Mouse (Mus musculus) kidney, adult 2 months (tissue): ENCODE measurements at regions not wholly inside any gene's neighbourhood (a gene's known extent, or its start where the extent isn't known, plus 50 kb on each side); places are given as distances from the start of the nearest gene placed in this dataset.
A peak's percentile ranks its signal among the peaks of the same experiment; 100 is the strongest.

Experiments used
- DNase-seq: peaks from one replicate; pipeline ENCODE4 v3.0.0; 2021
- H3K27ac ChIP-seq: fragments of 200-500 bp; 2 replicates; pipeline ENCODE4 v1.5.1; 2012; ENCODE audit warnings: low read depth, low read length, control low read depth, inconsistent platforms; ENCODE audit not compliant: insufficient read depth
- H3K27me3 ChIP-seq: fragments of 200-500 bp; replicated peaks from 2 replicates; pipeline ENCODE4 v1.6.1; 2012; ENCODE audit warnings: mild to moderate bottlenecking, moderate library complexity, low read length, inconsistent platforms; ENCODE audit not compliant: control insufficient read depth, insufficient read depth
- H3K36me3 ChIP-seq: fragments of 200-500 bp; 2 replicates; pipeline ENCODE4 v1.6.1; 2012; ENCODE audit warnings: mild to moderate bottlenecking, moderate library complexity, low read length, inconsistent platforms; ENCODE audit not compliant: control insufficient read depth, insufficient read depth
- H3K4me1 ChIP-seq: fragments of 200-500 bp; 2 replicates; pipeline ENCODE4 v1.6.1; 2011; ENCODE audit warnings: low read length; ENCODE audit not compliant: control insufficient read depth, insufficient read depth
- H3K4me3 ChIP-seq: fragments of 200-500 bp; 2 replicates; pipeline ENCODE4 v1.5.1; 2011; ENCODE audit warnings: mild to moderate bottlenecking, low read depth, low read length, control low read depth; ENCODE audit not compliant: insufficient read depth
- CTCF ChIP-seq: fragments of 200-500 bp; conservative IDR thresholded peaks from 2 replicates; pipeline ENCODE4 v1.5.1; 2011; ENCODE audit warnings: low read depth, mild to moderate bottlenecking, control low read depth, low read length, moderate library complexity, mixed read lengths; ENCODE audit not compliant: insufficient read depth, insufficient read length
- POLR2A ChIP-seq: fragments of 200-500 bp; IDR thresholded peaks from one replicate; pipeline ENCODE4 v1.6.1; 2011; ENCODE audit warnings: low read depth, low read length, control low read depth
- WGBS: fragments of 180-500 bp; shearing (Covaris S2); methylation state at CpG from one replicate; pipeline ENCODE4 v1.1.7; 2018; 5-methylcytosine and 5-hydroxymethylcytosine counted together

DNA sequence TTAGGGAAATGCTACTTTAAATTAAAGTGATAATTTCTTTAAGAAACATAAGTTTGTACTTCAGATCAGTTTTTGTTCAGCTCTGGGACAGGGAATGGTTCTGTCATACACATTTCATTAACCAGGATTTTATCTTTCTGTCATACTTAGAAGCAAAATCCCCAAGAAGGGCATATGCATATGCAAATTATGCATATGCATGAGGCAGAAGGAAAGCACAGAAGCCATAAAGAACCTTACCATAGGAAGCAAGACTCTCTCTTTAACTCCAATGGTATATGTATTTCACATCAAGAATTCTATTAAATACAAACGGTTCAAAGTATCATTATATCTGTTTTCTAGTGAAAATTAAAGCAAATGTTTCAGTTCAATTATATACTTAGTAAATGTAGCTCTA lies 381.5 kb downstream of the Kcnj3 start:
- WGBS, result 83% methylated on average over 1 of the region's 1 CpGs
- no peak overlapping the region for H3K4me3 ChIP-seq
- TF ChIP-seq POLR2A (no peak), CTCF (no peak)
- no peaks in the 10 kb centered on the region for H3K4me1 ChIP-seq
- no peak for DNase-seq
- H3K27ac ChIP-seq, result no peak overlapping the region
- no peaks in the 10 kb centered on the region for H3K36me3 ChIP-seq
- no peaks in the 10 kb centered on the region for H3K27me3 ChIP-seq

DNA sequence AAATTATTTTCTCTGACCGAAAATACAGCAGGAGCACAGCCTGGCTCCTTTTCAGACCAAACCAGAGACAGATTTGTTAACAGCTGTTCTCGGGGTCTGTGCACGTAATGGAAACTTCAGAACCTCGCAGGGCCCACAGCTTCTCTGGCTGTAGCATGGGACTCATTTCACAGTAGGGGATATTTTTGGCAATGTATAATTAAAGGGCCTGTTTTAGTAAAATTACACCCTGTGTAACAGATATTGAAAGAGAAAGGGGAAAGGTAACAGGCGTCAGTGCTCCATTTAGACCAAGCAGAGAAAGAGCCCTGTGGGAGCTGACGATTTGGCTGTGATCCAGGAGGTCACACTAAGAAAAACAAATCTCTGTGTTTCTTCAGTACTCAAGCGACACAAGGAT lies 382.4 kb downstream of the Kcnj3 start:
- H3K27ac ChIP-seq, result no peak overlapping the region
- no peaks in the 10 kb centered on the region for H3K27me3 ChIP-seq
- H3K4me1 ChIP-seq, result no peaks in the 10 kb centered on the region
- no peak for DNase-seq
- H3K36me3 ChIP-seq, result no peaks in the 10 kb centered on the region
- WGBS, result 19% methylated on average over 7 of the region's 7 CpGs
- no peak overlapping the region for H3K4me3 ChIP-seq
- TF ChIP-seq CTCF, result no peak
- TF ChIP-seq POLR2A, result no peak

DNA sequence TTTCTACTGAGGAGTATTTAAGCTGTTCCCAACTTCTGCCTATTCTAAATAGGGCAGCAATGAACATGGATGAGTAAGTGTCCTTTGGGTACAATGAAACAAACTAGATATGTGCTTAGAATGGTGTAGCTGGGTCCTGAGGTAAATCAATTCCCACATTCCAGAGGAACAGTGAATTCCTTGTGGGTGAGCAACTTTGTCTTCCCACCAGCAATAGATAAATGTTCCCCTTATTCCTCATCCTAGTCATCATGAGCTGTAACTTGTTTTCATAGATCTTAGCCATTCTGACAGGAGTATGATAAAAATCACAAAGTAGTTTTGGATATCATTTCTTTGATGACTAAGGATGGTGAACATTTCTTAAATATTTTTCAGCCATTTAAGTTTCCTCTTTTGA lies 387.0 kb downstream of the Kcnj3 start:
- Histone ChIP-seq H3K36me3 (no peaks in the 10 kb centered on the region), H3K4me3 (no peak overlapping the region), H3K27ac (no peak overlapping the region), H3K27me3 (no peaks in the 10 kb centered on the region), H3K4me1 (no peaks in the 10 kb centered on the region)
- TF ChIP-seq CTCF (no peak), POLR2A (no peak)
- no peak for DNase-seq

DNA sequence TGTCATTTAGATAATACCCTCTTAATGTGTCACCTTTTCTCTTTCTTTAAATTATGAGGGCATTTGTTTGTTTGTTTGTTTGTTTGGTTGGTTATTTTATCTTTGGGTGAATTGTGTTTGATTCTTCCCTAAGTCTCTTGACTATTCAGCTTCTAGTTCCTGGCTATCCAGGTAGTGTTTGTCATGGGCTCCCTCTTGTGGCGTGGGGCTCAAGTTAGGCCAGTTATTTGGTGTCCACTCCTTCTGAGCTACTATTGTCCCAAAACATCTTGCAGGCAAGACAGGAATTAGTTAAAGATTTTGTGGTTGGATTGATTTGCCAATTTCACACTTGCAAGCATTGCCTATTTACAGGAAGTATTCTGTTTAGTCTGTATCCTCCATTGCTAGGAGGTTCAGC lies 405.8 kb downstream of the Kcnj3 start:
- Histone ChIP-seq H3K27ac (no peak overlapping the region), H3K4me3 (no peak overlapping the region), H3K36me3 (no peaks in the 10 kb centered on the region), H3K4me1 (no peaks in the 10 kb centered on the region), H3K27me3 (no peaks in the 10 kb centered on the region)
- 35% methylated on average over 1 of the region's 1 CpGs for WGBS
- TF ChIP-seq CTCF (no peak; the same call in 1 of the 2 replicates), POLR2A (no peak)
- peak; percentile 24 for DNase-seq

DNA sequence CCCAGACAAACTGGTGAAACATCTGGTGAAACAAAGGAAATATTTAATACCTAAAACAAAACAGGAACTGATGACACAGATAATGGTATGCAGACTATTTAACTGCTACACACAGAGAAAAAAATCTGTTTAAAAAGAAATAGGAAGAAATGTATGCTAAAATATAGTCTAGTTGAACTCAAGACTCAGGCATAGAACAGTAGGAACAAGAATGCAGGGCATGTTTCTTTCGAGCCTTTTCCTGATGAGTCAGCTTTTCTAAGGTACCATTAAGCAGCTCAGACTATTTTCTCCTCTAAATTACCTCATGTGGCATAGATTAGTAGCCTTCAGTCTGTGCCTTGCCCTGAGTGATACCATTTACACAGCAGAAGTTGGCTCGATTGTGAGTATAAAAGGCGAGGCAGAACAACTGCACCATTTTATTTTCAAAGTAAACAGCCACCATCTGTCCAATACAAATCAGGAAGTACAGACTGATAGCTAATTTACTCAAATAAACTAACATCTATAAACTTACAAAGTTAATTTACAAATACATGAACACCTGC lies 411.1 kb downstream of the Kcnj3 start:
- Histone ChIP-seq H3K36me3 (no peaks in the 10 kb centered on the region), H3K27me3 (no peaks in the 10 kb centered on the region), H3K27ac (no peak overlapping the region), H3K4me3 (no peak overlapping the region), H3K4me1 (no peaks in the 10 kb centered on the region)
- no peak for DNase-seq
- TF ChIP-seq POLR2A, result no peak
- TF ChIP-seq CTCF, result no peak
- WGBS, result 52% methylated on average over 3 of the region's 3 CpGs

DNA sequence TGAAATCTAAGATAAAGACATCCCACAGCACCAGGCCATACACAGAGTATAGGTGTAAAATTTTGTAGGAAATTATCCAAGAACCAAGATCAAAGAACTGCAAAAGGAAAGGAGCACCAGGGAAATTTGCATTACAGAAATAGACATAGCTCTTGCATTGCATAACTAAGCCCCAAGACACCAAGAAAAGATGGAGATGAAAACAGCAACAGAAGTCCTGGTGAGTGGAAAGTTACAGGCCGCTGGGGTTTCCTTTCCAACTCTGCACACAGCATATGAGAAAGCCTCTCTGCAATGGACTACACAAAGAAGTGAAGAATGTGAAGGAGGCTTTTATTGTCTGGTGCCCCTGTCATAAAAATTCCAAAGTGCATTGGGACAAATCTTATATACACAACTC lies 426.7 kb downstream of the Kcnj3 start:
- H3K27ac ChIP-seq, result no peak overlapping the region
- TF ChIP-seq POLR2A (no peak), CTCF (no peak)
- 84% methylated on average over 1 of the region's 1 CpGs for WGBS

DNA sequence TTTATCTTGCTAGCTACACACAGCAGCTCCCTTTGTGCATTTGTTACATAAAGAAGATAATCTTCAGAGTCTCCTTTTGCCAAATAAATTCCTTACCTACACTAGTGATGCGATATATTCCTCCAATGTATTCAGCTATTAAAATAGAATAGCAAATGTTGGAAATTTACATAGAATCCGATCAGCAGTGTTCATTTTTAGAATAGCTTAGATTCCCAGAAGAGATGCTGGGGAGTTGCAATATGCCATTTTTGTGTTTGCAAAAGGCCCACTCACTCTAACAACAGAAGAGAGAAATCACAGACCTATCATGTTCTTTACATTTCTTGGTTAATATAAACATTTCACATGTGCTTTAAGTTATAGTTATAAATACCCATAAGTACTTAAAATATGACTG lies 454.2 kb downstream of the Kcnj3 start:
- Histone ChIP-seq H3K4me3 (no peak overlapping the region), H3K36me3 (no peaks in the 10 kb centered on the region), H3K27ac (no peak overlapping the region), H3K27me3 (no peaks in the 10 kb centered on the region), H3K4me1 (no peaks in the 10 kb centered on the region)
- 88% methylated on average over 2 of the region's 2 CpGs for WGBS
- no peak for DNase-seq
- TF ChIP-seq CTCF (no peak), POLR2A (no peak)

More for the DNA sequence above, 426.7 kb downstream of the Kcnj3 start:
- H3K4me3 ChIP-seq, result no peak overlapping the region
- DNase-seq, result no peak
- H3K36me3 ChIP-seq, result no peaks in the 10 kb centered on the region
- H3K4me1 ChIP-seq, result no peaks in the 10 kb centered on the region
- H3K27me3 ChIP-seq, result no peaks in the 10 kb centered on the region

DNA sequence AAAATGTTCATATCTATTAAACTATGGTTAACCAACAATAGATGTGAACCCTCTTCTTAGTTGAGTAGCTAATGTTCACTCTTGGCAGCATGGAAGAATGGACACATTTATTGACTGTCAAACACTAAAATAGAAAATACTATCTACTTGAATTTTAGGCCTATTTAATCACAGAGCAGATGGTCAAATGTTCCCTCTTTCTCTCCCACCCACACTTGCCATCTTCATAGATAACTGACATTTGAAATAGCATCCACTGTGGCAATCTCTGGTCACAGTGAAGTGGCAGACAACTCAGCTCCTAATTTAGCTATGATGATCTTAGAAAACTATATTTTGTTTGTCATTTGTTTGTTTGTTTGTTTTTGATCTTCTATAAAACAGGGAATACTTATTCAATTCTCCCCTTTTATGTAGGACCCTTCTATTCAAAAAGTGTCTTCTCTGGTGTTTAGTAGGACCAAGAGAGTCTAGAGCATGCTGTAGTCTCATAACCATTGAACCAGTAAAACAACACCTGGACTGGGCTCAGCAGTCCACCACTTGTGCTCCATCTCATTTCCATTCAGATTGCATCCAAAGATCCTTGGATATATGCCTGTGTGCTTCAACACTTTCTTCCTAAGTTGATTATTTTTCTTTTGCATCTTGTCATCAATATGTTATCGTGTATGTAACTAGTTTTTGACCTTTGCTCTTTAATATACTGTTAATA lies 457.2 kb downstream of the Kcnj3 start:
- TF ChIP-seq CTCF, result no peak
- no peak for TF ChIP-seq POLR2A
- Histone ChIP-seq H3K36me3 (no peaks in the 10 kb centered on the region), H3K27me3 (no peaks in the 10 kb centered on the region), H3K4me1 (no peaks in the 10 kb centered on the region), H3K4me3 (no peak overlapping the region), H3K27ac (no peak overlapping the region)
- WGBS, result 40% methylated on average over 1 of the region's 1 CpGs
- DNase-seq, result no peak
